Mouse (Mus musculus) embryonic facial prominence, embryonic 10.5 days (tissue): ENCODE results near the gene Duoxa2. TPM values are rescaled to one million over a fixed set of nuclear protein-coding genes. Genes with fewer than 3 reads are reported as not detected.

Experiments used
- DNase-seq: peaks from one replicate; pipeline ENCODE4 v3.0.0-alpha.2; 2017; ENCODE audit warnings: low spot score
- H3K27ac ChIP-seq: fragments of 300-500 bp; sonication (generic); replicated peaks from 2 replicates; pipeline ENCODE4 v1.5.1; 2016; ENCODE audit warnings: mild to moderate bottlenecking
- H3K27me3 ChIP-seq: fragments of 300-500 bp; sonication (generic); replicated peaks from 2 replicates; pipeline ENCODE4 v1.6.1; 2016; ENCODE audit warnings: low read depth, mild to moderate bottlenecking; ENCODE audit not compliant: poor library complexity, severe bottlenecking
- H3K36me3 ChIP-seq: fragments of 300-500 bp; sonication (generic); replicated peaks from 2 replicates; pipeline ENCODE4 v1.6.1; 2016; ENCODE audit warnings: mild to moderate bottlenecking, moderate library complexity
- H3K4me1 ChIP-seq: fragments of 300-500 bp; sonication (generic); 2 replicates; pipeline ENCODE4 v1.6.1; 2016
- H3K4me3 ChIP-seq: fragments of 300-500 bp; sonication (generic); 2 replicates; pipeline ENCODE4 v1.5.1; 2016; ENCODE audit warnings: mild to moderate bottlenecking, moderate library complexity
- H3K9me3 ChIP-seq: fragments of 300-500 bp; sonication (generic); 2 replicates; pipeline ENCODE4 v1.6.1; 2016; ENCODE audit warnings: mild to moderate bottlenecking
- WGBS: fragments of 180-500 bp; shearing (Covaris S2); methylation state at CpG from one replicate; pipeline ENCODE4 v1.1.7; 2016; 5-methylcytosine and 5-hydroxymethylcytosine counted together
- polyA plus RNA-seq: library from polyadenylated mRNA; unstranded; fragments of >200 nt; fragmentation: Nextera tagmentation; extraction: Ambion mirVana; gene quantifications from 2 replicates; pipeline ENCODE4 v1.2.1, GENCODE M21; 2016

Gene Duoxa2
- polyA plus RNA-seq, 1 experiment from 2014 or later = not detected

GRCm38 (mm10) chr2:122347257-122347656, 48.6 kb downstream of the Duoxa2 start:
- peaks cover 14% of the 10 kb centered on the region for H3K36me3 ChIP-seq
- peaks cover 32% of the 10 kb centered on the region for H3K4me1 ChIP-seq
- DNase-seq = no peak
- 96% methylated on average over 3 of the region's 3 CpGs for WGBS
- no peaks in the 10 kb centered on the region for H3K27me3 ChIP-seq
- H3K4me3 ChIP-seq = no peak overlapping the region
- H3K9me3 ChIP-seq = no peaks in the 10 kb centered on the region
- H3K27ac ChIP-seq = no peak overlapping the region

GRCm38 (mm10) chr2:122348531-122349131, 49.9 kb downstream of the Duoxa2 start:
- Histone ChIP-seq H3K4me3 (peak overlapping the region; percentile 70), H3K36me3 (peaks cover 26% of the 10 kb centered on the region), H3K27ac (peak overlapping the region; percentile 99), H3K4me1 (peaks cover 34% of the 10 kb centered on the region), H3K27me3 (no peaks in the 10 kb centered on the region), H3K9me3 (no peaks in the 10 kb centered on the region)
- DNase-seq = peak; percentile 90
- WGBS = under 1% methylated on average over 63 of the region's 63 CpGs

- DNase-seq = peak; percentile 61
- H3K9me3 ChIP-seq = no peaks in the 10 kb centered on the region
- WGBS = 7% methylated on average over 14 of the region's 14 CpGs
- H3K27ac ChIP-seq = peak overlapping the region; percentile 99
- H3K27me3 ChIP-seq = no peaks in the 10 kb centered on the region
- H3K4me1 ChIP-seq = peaks cover 41% of the 10 kb centered on the region
- H3K4me3 ChIP-seq = peak overlapping the region; percentile 70
- peaks cover 32% of the 10 kb centered on the region for H3K36me3 ChIP-seq
Observed at GRCm38 (mm10) chr2:122349136-122349785, 50.6 kb downstream of the Duoxa2 start.

- 71% methylated on average over 5 of the region's 5 CpGs for WGBS
- Histone ChIP-seq H3K4me3 (no peak overlapping the region), H3K36me3 (peaks cover 53% of the 10 kb centered on the region)
Observed at GRCm38 (mm10) chr2:122351156-122351930, 52.6 kb downstream of the Duoxa2 start.

GRCm38 (mm10) chr2:122351931-122352329, 53.2 kb downstream of the Duoxa2 start:
- H3K4me1 ChIP-seq = peaks cover 43% of the 10 kb centered on the region
- no peak overlapping the region for H3K4me3 ChIP-seq
- WGBS = 64% methylated on average over 4 of the region's 4 CpGs
- DNase-seq = no peak
- no peaks in the 10 kb centered on the region for H3K9me3 ChIP-seq
- H3K36me3 ChIP-seq = peaks cover 59% of the 10 kb centered on the region
- peak overlapping the region; percentile 45; the same call in 1 of the 2 replicates for H3K27ac ChIP-seq
- H3K27me3 ChIP-seq = no peaks in the 10 kb centered on the region

More at GRCm38 (mm10) chr2:122351156-122351930, 52.6 kb downstream of the Duoxa2 start:
- Histone ChIP-seq H3K27ac (peak overlapping the region; percentile 45; the same call in 1 of the 2 replicates), H3K27me3 (no peaks in the 10 kb centered on the region), H3K9me3 (no peaks in the 10 kb centered on the region), H3K4me1 (peaks cover 43% of the 10 kb centered on the region)
- no peak for DNase-seq

Other genes starting within 250 kb of the Duoxa2 start
- 10.9 TPM in 2 replicates for gene Spg11, start 180.5 kb upstream of the Duoxa2 start, polyA plus RNA-seq
- gene B2m, start 151.2 kb upstream of the Duoxa2 start, polyA plus RNA-seq = 104 and 107 TPM in 2 replicates
- 0.11 TPM in 1 of 2 replicates, not detected in the other for gene Trim69, start 138.2 kb upstream of the Duoxa2 start, polyA plus RNA-seq
- 0.10 TPM in 1 of 2 replicates, not detected in the other for gene Patl2, start 112.7 kb upstream of the Duoxa2 start, polyA plus RNA-seq
- not detected in 2 replicates for gene Terb2, start 112.6 kb upstream of the Duoxa2 start, polyA plus RNA-seq
- 23.5 and 23.8 TPM in 2 replicates for gene Sord, start 64.2 kb upstream of the Duoxa2 start, polyA plus RNA-seq
- gene Duox2, start 451 bp upstream of the Duoxa2 start, polyA plus RNA-seq = not detected in 2 replicates
- 0.27 TPM in 1 of 2 replicates, not detected in the other for gene Duoxa1, start 14.8 kb downstream of the Duoxa2 start, polyA plus RNA-seq
- 0.07 TPM in 1 of 2 replicates, not detected in the other for gene Duox1, start 16.8 kb downstream of the Duoxa2 start, polyA plus RNA-seq
- gene Shf, start 70.3 kb downstream of the Duoxa2 start, polyA plus RNA-seq = 4.7 and 7.6 TPM in 2 replicates
- gene Slc28a2, start 127.6 kb downstream of the Duoxa2 start, polyA plus RNA-seq = 0.10 and 0.19 TPM in 2 replicates
- not detected in 2 replicates for gene Gm14085, start 186.0 kb downstream of the Duoxa2 start, polyA plus RNA-seq